Mouse (Mus musculus): ENCODE results near the gene Ajm1. TPM values are rescaled to one million over a fixed set of nuclear protein-coding genes. Genes with fewer than 3 reads are reported as not detected.

Gene Ajm1
- polyA plus RNA-seq, 1 experiment from 2014 or later: 0.22 TPM

DNA sequence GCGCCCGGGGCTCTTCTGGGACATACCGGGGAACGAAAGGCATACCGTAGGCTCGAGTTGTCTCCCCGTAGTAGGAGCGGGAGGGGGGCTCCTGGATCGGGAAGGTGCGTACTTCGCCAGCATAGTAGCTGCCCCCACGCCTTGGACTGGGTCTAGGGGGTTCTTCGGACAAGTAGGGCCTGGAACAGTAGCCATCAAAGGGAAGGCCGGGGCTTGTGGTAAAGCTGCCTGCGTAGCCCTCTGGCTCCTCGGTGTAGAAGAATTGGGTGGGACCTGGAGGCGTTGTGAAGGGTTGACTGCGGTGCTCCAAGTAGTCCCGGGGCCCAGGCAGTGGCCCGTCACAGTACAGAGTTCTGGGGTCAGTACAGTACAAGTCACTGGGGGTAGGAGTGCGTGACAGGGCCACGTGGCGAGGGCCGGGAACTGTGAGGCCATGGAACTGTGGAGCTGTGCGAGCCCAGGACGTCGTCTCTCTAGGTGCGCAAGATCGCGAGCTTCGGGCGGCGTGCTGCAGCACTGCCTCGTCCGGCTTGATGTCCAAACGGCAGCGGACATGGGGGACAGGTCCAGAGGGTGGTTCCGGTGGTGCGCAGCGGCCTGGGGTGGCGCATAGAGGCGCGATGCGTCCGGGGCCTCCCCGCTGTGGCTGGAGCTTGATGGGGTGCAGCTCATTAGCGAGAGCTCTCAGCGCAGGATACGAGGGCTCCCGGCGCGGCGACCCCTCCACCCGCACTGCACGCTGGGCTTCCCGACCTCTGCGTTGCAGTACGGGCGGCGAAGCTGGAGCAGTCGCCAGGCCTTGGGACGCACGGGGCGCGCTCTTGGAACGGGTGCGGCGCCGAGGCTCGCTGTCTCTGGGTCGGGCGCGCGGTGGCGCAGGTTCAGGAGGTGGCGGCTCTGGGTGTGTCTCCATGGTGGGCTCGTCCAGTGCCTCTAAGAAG is 2.5 kb downstream of the Ajm1 start:
- no peak for ATAC-seq (ENCODE audit: low FRiP score, low TSS enrichment)
- peaks cover 9% of the 10 kb centered on the region; the same call in 1 of the 2 replicates for H3K36me3 ChIP-seq (ENCODE audit: insufficient read depth, low read length)
- no peak overlapping the region for H3K27ac ChIP-seq (ENCODE audit: low read length)
- no peaks in the 10 kb centered on the region for H3K9me3 ChIP-seq (ENCODE audit: low read length)
- WGBS: 6% methylated on average over 77 of the region's 77 CpGs
- peaks cover 55% of the 10 kb centered on the region for H3K27me3 ChIP-seq (ENCODE audit: insufficient read depth, low read length)
- H3K9ac ChIP-seq (replicated peaks; ENCODE audit: low read length): no peak overlapping the region
- H3K4me1 ChIP-seq (ENCODE audit: insufficient read depth, low read length): peaks cover 57% of the 10 kb centered on the region
- H3K4me2 ChIP-seq (replicated peaks; ENCODE audit: low read depth, low read length): peak overlapping the region; percentile 46
- H3K4me3 ChIP-seq (ENCODE audit: low read length): peak overlapping the region; percentile 29

DNA sequence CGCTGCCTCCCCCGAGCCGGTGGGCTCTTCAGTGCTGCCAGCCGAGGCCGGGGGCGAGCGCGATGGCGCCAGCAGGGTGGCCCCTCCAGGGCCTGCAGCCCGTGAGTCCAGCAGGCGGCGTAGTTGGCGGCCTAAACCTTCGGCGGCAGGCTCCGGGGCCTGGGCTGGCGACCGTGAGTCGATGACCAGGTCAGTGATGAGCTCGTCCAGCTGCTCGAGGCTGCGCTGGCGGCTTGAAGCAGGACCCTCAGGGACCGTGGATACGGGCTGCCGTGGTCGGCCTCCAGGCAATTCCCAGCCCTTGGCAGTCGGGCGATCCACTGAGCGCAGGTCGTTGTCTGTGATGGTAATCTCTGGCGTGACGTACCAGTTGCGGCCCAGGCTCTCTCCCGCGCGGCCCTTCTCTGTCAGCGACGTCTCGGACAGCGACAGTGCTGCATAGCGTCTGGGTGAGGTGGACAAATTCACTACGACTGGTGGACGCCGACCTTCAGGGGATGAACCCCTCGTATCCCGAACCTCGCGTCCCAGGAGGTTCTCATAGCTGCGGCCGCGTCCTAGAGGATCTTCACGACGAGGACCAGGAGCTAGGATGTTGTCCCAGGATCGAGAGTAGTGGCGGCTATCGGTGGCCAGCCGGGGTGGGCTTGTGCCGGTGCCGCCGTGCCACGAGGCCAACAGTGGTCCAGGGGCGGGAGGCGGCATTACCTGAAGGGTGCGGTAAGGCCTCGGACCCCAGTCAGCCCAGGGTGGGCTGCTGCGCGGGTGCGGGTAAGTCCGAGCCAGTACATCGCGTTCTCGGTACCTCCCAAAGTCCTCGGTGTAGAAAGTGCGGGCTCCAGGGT is 3.4 kb downstream of the Ajm1 start:
- Histone ChIP-seq H3K4me1 (ENCODE audit: insufficient read depth, low read length) (peaks cover 66% of the 10 kb centered on the region), H3K27ac (ENCODE audit: low read length) (no peak overlapping the region), H3K27me3 (ENCODE audit: insufficient read depth, low read length) (peaks cover 55% of the 10 kb centered on the region), H3K4me3 (ENCODE audit: low read length) (peak overlapping the region; percentile 29), H3K9me3 (ENCODE audit: low read length) (no peaks in the 10 kb centered on the region), H3K4me2 (replicated peaks; ENCODE audit: low read depth, low read length) (peak overlapping the region; percentile 50), H3K36me3 (ENCODE audit: insufficient read depth, low read length) (no peaks in the 10 kb centered on the region), H3K9ac (replicated peaks; ENCODE audit: low read length) (peak overlapping the region; percentile 52)
- ATAC-seq (ENCODE audit: low FRiP score, low TSS enrichment): no peak
- WGBS: 4% methylated on average over 75 of the region's 75 CpGs

DNA sequence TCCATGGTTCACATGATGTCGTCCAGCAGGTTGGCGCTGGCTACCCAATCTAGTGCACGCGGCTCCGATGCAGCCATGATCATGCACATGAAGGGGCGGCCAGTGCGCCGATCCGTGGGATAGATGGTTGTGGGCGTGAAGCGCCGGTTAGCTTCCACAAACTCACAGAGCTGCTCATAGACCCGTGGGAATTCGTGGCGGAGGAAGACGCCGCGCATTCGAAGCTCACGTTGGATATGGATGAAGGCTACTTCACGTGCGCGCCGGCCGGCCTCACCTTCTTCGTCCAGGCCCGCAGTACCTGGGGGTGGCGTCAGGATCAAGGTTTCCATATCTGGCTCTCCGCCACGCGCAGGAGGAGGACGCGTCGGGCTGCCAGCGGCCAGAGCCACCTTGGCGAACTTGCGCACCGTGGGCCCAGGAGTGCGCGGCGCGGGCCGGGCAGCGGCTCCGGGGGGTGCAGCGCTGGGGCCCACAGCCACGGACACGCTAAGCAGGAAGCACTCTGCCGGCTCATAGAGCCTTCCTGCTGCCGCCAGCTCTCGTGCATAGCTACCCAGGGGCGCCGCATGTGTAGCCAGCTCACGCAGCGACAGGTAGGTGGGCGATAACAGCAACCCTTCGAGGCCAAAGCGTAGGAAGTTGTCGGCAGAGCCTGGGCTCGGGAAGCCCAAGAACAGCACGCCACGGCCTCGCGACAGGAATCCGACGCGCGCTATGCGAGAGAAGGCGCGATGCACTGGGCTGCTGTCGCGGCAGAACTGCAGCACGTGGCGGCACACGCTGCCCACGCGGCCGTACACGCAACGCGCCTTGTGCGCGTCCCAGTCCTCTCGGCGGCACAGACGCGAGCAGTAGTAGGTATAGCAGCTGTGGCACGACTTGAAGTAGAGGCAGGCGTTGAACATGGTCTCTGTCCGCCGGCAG is 4.3 kb downstream of the Ajm1 start:
- H3K9me3 ChIP-seq (ENCODE audit: low read length): no peaks in the 10 kb centered on the region
- H3K36me3 ChIP-seq (ENCODE audit: insufficient read depth, low read length): no peaks in the 10 kb centered on the region
- peak overlapping the region; percentile 50 for H3K4me2 ChIP-seq (replicated peaks; ENCODE audit: low read depth, low read length)
- H3K9ac ChIP-seq (replicated peaks; ENCODE audit: low read length): peak overlapping the region; percentile 52
- 14% methylated on average over 92 of the region's 92 CpGs for WGBS
- H3K27ac ChIP-seq (ENCODE audit: low read length): no peak overlapping the region
- H3K4me1 ChIP-seq (ENCODE audit: insufficient read depth, low read length): peaks cover 64% of the 10 kb centered on the region
- H3K27me3 ChIP-seq (ENCODE audit: insufficient read depth, low read length): peaks cover 55% of the 10 kb centered on the region
- H3K4me3 ChIP-seq (ENCODE audit: low read length): peak overlapping the region; percentile 29
- ATAC-seq (ENCODE audit: low FRiP score, low TSS enrichment): no peak

GRCm38 (mm10) chr2:25576028-25576850 is 5.3 kb downstream of the Ajm1 start:
- Histone ChIP-seq H3K4me3 (ENCODE audit: low read length) (no peak overlapping the region), H3K4me2 (replicated peaks; ENCODE audit: low read depth, low read length) (no peak overlapping the region), H3K9ac (replicated peaks; ENCODE audit: low read length) (no peak overlapping the region; the same call in 1 of the 2 replicates), H3K27me3 (ENCODE audit: insufficient read depth, low read length) (peaks cover 55% of the 10 kb centered on the region), H3K36me3 (ENCODE audit: insufficient read depth, low read length) (no peaks in the 10 kb centered on the region), H3K4me1 (ENCODE audit: insufficient read depth, low read length) (peaks cover 57% of the 10 kb centered on the region), H3K9me3 (ENCODE audit: low read length) (no peaks in the 10 kb centered on the region), H3K27ac (ENCODE audit: low read length) (no peak overlapping the region)
- no peak for ATAC-seq (ENCODE audit: low FRiP score, low TSS enrichment)
- WGBS: 79% methylated on average over 16 of the region's 16 CpGs

- 14% methylated on average over 21 of the region's 21 CpGs for WGBS
- Histone ChIP-seq H3K27me3 (ENCODE audit: insufficient read depth, low read length) (peaks cover 47% of the 10 kb centered on the region), H3K4me1 (ENCODE audit: insufficient read depth, low read length) (peaks cover 53% of the 10 kb centered on the region), H3K4me3 (ENCODE audit: low read length) (peak overlapping the region; percentile 69), H3K36me3 (ENCODE audit: insufficient read depth, low read length) (no peaks in the 10 kb centered on the region), H3K4me2 (replicated peaks; ENCODE audit: low read depth, low read length) (peak overlapping the region; percentile 95), H3K9me3 (ENCODE audit: low read length) (no peaks in the 10 kb centered on the region), H3K27ac (ENCODE audit: low read length) (peak overlapping the region; percentile 91), H3K9ac (replicated peaks; ENCODE audit: low read length) (peak overlapping the region; percentile 85)
- ATAC-seq (ENCODE audit: low FRiP score, low TSS enrichment): no peak
These were observed 6.0 kb downstream of the Ajm1 start for GRCm38 (mm10) chr2:25575432-25576027.

DNA sequence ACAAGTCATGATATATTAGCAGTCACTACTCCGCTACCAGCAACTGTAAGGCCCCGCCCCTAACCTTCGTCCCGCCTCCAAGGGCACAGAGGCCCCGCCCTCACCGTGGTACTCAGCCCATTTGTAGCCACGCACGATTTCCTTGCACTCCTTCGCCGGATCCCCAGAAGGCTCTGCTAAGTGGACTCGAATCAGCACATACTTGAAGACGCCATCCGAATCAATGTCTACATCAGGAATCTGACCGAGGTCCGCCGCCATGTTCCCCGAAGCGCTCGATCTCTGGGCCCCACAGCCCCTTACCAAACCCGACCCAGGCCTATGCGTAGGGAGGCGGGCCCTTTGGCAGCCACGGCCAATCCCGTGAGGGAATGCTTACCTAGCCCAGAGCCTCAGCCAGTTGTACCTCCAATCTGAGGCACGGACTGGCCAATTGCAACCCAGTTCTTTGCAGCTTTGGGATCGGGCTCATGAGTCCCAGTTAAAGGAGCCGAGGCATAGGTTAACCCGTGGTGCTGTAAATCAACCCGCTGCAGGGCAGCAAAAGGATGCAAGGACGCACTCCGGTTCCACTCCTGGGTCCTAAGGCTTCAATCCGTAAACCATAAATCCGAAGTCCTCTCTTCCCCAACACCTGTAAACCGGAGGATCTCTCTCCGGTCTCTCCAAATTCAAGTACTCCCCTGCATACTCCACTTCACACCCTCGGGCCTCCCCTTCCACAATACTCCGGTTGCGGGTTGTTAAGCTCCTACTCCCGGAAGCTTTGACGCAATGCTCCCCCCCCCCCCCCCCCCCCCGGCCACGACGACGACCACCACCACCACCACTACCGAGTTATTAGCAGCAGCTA is 6.8 kb downstream of the Ajm1 start, which contains the start of the genes Mamdc4 and Phpt1:
Gene Mamdc4, minus strand, starts transcription at position 267 of the 853 bp plus-strand sequence.
Gene Phpt1, minus strand, starts transcription at position 646 of the 853 bp plus-strand sequence.
- H3K4me3 ChIP-seq (ENCODE audit: low read length): peak within 1 kb of the TSS; percentile 69
- under 1% methylated on average over 43 of the region's 45 CpGs for WGBS

GRCm38 (mm10) chr2:25574136-25574535 is 7.4 kb downstream of the Ajm1 start:
- ATAC-seq (ENCODE audit: low FRiP score, low TSS enrichment): no peak
- Histone ChIP-seq H3K36me3 (ENCODE audit: insufficient read depth, low read length) (peaks cover 4% of the 10 kb centered on the region; the same call in 1 of the 2 replicates), H3K9ac (replicated peaks; ENCODE audit: low read length) (peak overlapping the region; percentile 85), H3K4me2 (replicated peaks; ENCODE audit: low read depth, low read length) (peak overlapping the region; percentile 95), H3K27ac (ENCODE audit: low read length) (peak overlapping the region; percentile 95; the same call in 1 of the 2 replicates), H3K4me1 (ENCODE audit: insufficient read depth, low read length) (peaks cover 44% of the 10 kb centered on the region), H3K27me3 (ENCODE audit: insufficient read depth, low read length) (peaks cover 34% of the 10 kb centered on the region), H3K4me3 (ENCODE audit: low read length) (peak overlapping the region; percentile 69), H3K9me3 (ENCODE audit: low read length) (no peaks in the 10 kb centered on the region)
- 17% methylated on average over 11 of the region's 11 CpGs for WGBS

More for the DNA sequence above, 6.8 kb downstream of the Ajm1 start, which contains the start of the genes Mamdc4 and Phpt1:
- H3K9me3 ChIP-seq (ENCODE audit: low read length): no peaks in the 10 kb centered on the region
- H3K9ac ChIP-seq (replicated peaks; ENCODE audit: low read length): peak within 1 kb of the TSS; percentile 85
- H3K36me3 ChIP-seq (ENCODE audit: insufficient read depth, low read length): no peaks in the 10 kb centered on the region; the same call in 1 of the 2 replicates
- peak; percentile 98 for ATAC-seq (ENCODE audit: low FRiP score, low TSS enrichment)
- H3K4me1 ChIP-seq (ENCODE audit: insufficient read depth, low read length): peaks cover 51% of the 10 kb centered on the region
- peak within 1 kb of the TSS; percentile 95 for H3K4me2 ChIP-seq (replicated peaks; ENCODE audit: low read depth, low read length)
- H3K27me3 ChIP-seq (ENCODE audit: insufficient read depth, low read length): peaks cover 40% of the 10 kb centered on the region
- H3K27ac ChIP-seq (ENCODE audit: low read length): peak within 1 kb of the TSS; percentile 95

All from kidney, embryonic 16.5 days (tissue).